Mouse (Mus musculus) kidney, adult 2 months (tissue): ENCODE data around the gene F2. TPM values are rescaled to one million over a fixed set of nuclear protein-coding genes. Genes with fewer than 3 reads are reported as not detected.

Source experiments
- DNase-seq: peaks from one replicate; pipeline ENCODE4 v3.0.0; 2021
- H3K27ac ChIP-seq: fragments of 200-500 bp; 2 replicates; pipeline ENCODE4 v1.5.1; 2012; ENCODE audit warnings: low read depth, low read length, control low read depth, inconsistent platforms; ENCODE audit not compliant: insufficient read depth
- H3K27me3 ChIP-seq: fragments of 200-500 bp; replicated peaks from 2 replicates; pipeline ENCODE4 v1.6.1; 2012; ENCODE audit warnings: mild to moderate bottlenecking, moderate library complexity, low read length, inconsistent platforms; ENCODE audit not compliant: control insufficient read depth, insufficient read depth
- H3K36me3 ChIP-seq: fragments of 200-500 bp; 2 replicates; pipeline ENCODE4 v1.6.1; 2012; ENCODE audit warnings: mild to moderate bottlenecking, moderate library complexity, low read length, inconsistent platforms; ENCODE audit not compliant: control insufficient read depth, insufficient read depth
- H3K4me1 ChIP-seq: fragments of 200-500 bp; 2 replicates; pipeline ENCODE4 v1.6.1; 2011; ENCODE audit warnings: low read length; ENCODE audit not compliant: control insufficient read depth, insufficient read depth
- H3K4me3 ChIP-seq: fragments of 200-500 bp; 2 replicates; pipeline ENCODE4 v1.5.1; 2011; ENCODE audit warnings: mild to moderate bottlenecking, low read depth, low read length, control low read depth; ENCODE audit not compliant: insufficient read depth
- CTCF ChIP-seq: fragments of 200-500 bp; conservative IDR thresholded peaks from 2 replicates; pipeline ENCODE4 v1.5.1; 2011; ENCODE audit warnings: low read depth, mild to moderate bottlenecking, control low read depth, low read length, moderate library complexity, mixed read lengths; ENCODE audit not compliant: insufficient read depth, insufficient read length
- POLR2A ChIP-seq: fragments of 200-500 bp; IDR thresholded peaks from one replicate; pipeline ENCODE4 v1.6.1; 2011; ENCODE audit warnings: low read depth, low read length, control low read depth
- WGBS: fragments of 180-500 bp; shearing (Covaris S2); methylation state at CpG from one replicate; pipeline ENCODE4 v1.1.7; 2018; 5-methylcytosine and 5-hydroxymethylcytosine counted together
- polyA plus RNA-seq: library from polyadenylated mRNA; depleted of rRNA; stranded (reverse); fragments of >200 nt; gene quantifications from 2 replicates; pipeline ENCODE4 v1.2.3, GENCODE M21; 2012

Gene F2
- polyA plus RNA-seq, 1 experiment = 0.06 TPM

GRCm38 (mm10) chr2:91655827-91656226, 19.6 kb upstream of the F2 start:
- Histone ChIP-seq H3K27me3 (no peaks in the 10 kb centered on the region), H3K4me3 (no peak overlapping the region), H3K27ac (0 out of 2 replicates have a peak overlapping the region, but pooled peaks have one; percentile 0), H3K4me1 (no peaks in the 10 kb centered on the region), H3K36me3 (no peaks in the 10 kb centered on the region)
- no peak for DNase-seq
- TF ChIP-seq POLR2A = no peak
- WGBS = 64% methylated on average over 6 of the region's 6 CpGs

GRCm38 (mm10) chr2:91655388-91655787, 19.2 kb upstream of the F2 start:
- H3K27me3 ChIP-seq = no peaks in the 10 kb centered on the region
- no peaks in the 10 kb centered on the region for H3K36me3 ChIP-seq
- 87% methylated on average over 5 of the region's 5 CpGs for WGBS
- H3K4me3 ChIP-seq = no peak overlapping the region
- H3K27ac ChIP-seq = no peak overlapping the region
- no peaks in the 10 kb centered on the region for H3K4me1 ChIP-seq
- DNase-seq = no peak
- no peak for TF ChIP-seq CTCF
- TF ChIP-seq POLR2A = no peak

DNA sequence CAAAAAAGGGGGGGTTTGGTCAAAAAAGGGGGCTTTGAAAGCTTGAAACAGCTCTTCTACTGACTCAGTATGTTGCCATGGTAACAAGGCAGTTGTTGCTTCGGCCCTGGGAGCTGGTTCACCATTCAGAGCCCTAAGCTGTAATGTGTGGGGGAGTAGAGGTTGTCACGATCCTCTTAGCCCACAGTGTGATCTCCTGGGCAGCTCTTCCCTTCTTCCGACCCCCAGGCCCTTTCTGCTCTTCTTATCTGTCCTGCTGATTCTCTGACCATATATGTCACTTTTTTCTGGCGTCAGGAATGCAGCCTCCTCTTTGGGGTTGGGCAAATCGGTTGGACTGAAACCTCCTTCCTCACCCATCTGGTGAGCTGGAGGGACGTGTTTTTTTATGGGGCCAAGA, 16.6 kb upstream of the F2 start:
- TF ChIP-seq POLR2A = no peak
- no peak for TF ChIP-seq CTCF
- no peak overlapping the region for H3K4me3 ChIP-seq
- 52% methylated on average over 6 of the region's 6 CpGs for WGBS
- H3K4me1 ChIP-seq = no peaks in the 10 kb centered on the region
- no peaks in the 10 kb centered on the region for H3K36me3 ChIP-seq
- no peaks in the 10 kb centered on the region for H3K27me3 ChIP-seq
- no peak for DNase-seq
- H3K27ac ChIP-seq = no peak overlapping the region

- no peaks in the 10 kb centered on the region for H3K4me1 ChIP-seq
- DNase-seq = peak; percentile 66
- peak overlapping the region; percentile 21; the same call in 1 of the 2 replicates for H3K4me3 ChIP-seq
- no peaks in the 10 kb centered on the region for H3K27me3 ChIP-seq
- 35% methylated on average over 14 of the region's 14 CpGs for WGBS
- TF ChIP-seq POLR2A (no peak), CTCF (no peak)
- H3K36me3 ChIP-seq = no peaks in the 10 kb centered on the region
- H3K27ac ChIP-seq = peak overlapping the region; percentile 25
Measured at GRCm38 (mm10) chr2:91651458-91652258, 15.4 kb upstream of the F2 start.

- Histone ChIP-seq H3K4me3 (peak overlapping the region; percentile 68), H3K27ac (peak overlapping the region; percentile 64), H3K27me3 (no peaks in the 10 kb centered on the region), H3K36me3 (no peaks in the 10 kb centered on the region), H3K4me1 (no peaks in the 10 kb centered on the region)
- DNase-seq = peak; percentile 54
- 4% methylated on average over 16 of the region's 16 CpGs for WGBS
- TF ChIP-seq CTCF = no peak
- no peak for TF ChIP-seq POLR2A
Measured at GRCm38 (mm10) chr2:91650360-91650995, 14.3 kb upstream of the F2 start.

DNA sequence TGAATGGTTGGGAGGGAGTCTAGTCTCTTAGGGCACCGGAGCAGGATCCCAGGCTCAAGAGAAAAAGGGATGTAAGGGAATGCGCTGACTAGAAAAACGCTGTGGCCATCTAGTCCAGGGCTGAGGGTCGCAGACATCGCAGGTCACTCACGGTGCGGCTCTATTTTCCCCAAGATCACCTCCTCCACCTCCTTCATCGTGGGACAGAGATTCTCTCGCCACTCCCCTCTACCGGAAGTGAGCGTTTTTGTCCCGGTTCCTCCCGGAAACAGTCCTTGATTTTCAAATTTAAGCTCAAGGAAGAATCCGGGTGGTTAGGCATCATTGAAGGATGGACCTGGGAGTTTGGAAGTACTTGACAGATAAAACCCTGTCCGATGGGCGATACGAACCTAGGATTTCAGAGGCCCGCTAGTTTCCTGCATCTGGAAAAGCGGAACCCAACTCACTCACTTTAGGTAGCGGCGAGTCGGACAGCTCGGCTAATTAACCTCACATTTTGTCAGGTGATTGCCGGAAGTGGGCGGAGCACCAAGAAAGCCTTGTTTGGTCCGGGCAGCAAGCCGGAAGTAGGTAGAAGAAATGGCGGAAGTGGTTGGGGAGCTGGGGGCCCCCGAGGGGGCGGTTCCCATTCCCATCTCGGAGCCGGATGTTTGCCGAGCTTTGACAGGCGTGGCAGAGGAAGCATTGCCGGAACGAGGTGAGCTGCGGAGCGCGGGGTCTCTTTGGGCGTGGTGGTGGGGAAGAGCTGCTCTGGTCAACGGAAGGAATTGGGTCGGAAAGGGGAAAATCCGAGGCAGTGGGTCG, 13.5 kb upstream of the F2 start, which contains the start of the genes Zfp408 and Arhgap1:
Gene Zfp408 (minus strand): TSS at position 239 of the 807 bp plus-strand sequence.
Gene Arhgap1 (plus strand): TSS at position 308 of the 807 bp plus-strand sequence.
- Histone ChIP-seq H3K27ac (peak within 1 kb of the TSS; percentile 95), H3K27me3 (no peaks in the 10 kb centered on the region), H3K36me3 (no peaks in the 10 kb centered on the region; the same call in 1 of the 2 replicates), H3K4me1 (no peaks in the 10 kb centered on the region), H3K4me3 (peak within 1 kb of the TSS; percentile 80)
- DNase-seq = peak; percentile 99
- WGBS = under 1% methylated on average over 44 of the region's 44 CpGs
- TF ChIP-seq POLR2A = peak; percentile 62
- no peak for TF ChIP-seq CTCF
